Mouse (Mus musculus) hindbrain, embryonic 16.5 days (tissue): ENCODE results near the gene Ssbp4. TPM values are rescaled to one million over a fixed set of nuclear protein-coding genes. Genes with fewer than 3 reads are reported as not detected.
"Not testable (repeated sequence)": the region's sequence is repeated elsewhere in the genome, so short reads cannot be mapped to it uniquely, and the experiment has no call there.

Experiments used
- ATAC-seq: fragments of 200-750 bp; cut with Nextera tagmentation; 2 replicates; pipeline ENCODE4 v1.8.0; 2017; ENCODE audit warnings: moderate TSS enrichment, moderate library complexity
- H3K27ac ChIP-seq: fragments of 300-500 bp; sonication (generic); 2 replicates; pipeline ENCODE4 v1.5.1; 2014; ENCODE audit warnings: low read depth, mild to moderate bottlenecking, control low read depth, low read length, moderate library complexity
- H3K27me3 ChIP-seq: fragments of 300-500 bp; sonication (generic); replicated peaks from 2 replicates; pipeline ENCODE4 v1.6.1; 2014; ENCODE audit warnings: low read length; ENCODE audit not compliant: control insufficient read depth, insufficient read depth
- H3K36me3 ChIP-seq: fragments of 300-500 bp; sonication (generic); 2 replicates; pipeline ENCODE4 v1.6.1; 2014; ENCODE audit warnings: mild to moderate bottlenecking, low read length, moderate library complexity, mixed read lengths; ENCODE audit not compliant: control insufficient read depth, insufficient read depth
- H3K4me1 ChIP-seq: fragments of 300-500 bp; sonication (generic); 2 replicates; pipeline ENCODE4 v1.6.1; 2014; ENCODE audit warnings: low read depth, low read length; ENCODE audit not compliant: control insufficient read depth, insufficient read depth
- H3K4me2 ChIP-seq: fragments of 300-500 bp; sonication (generic); 2 replicates; pipeline ENCODE4 v1.6.1; 2014; ENCODE audit warnings: mild to moderate bottlenecking, low read length, control low read depth, moderate library complexity
- H3K4me3 ChIP-seq: fragments of 300-500 bp; sonication (generic); 2 replicates; pipeline ENCODE4 v1.5.1; 2014; ENCODE audit warnings: mild to moderate bottlenecking, low read length, control low read depth, moderate library complexity
- H3K9ac ChIP-seq: fragments of 300-500 bp; sonication (generic); 2 replicates; pipeline ENCODE4 v1.6.1; 2014; ENCODE audit warnings: low read depth, mild to moderate bottlenecking, control low read depth, low read length, moderate library complexity
- H3K9me3 ChIP-seq: fragments of 300-500 bp; sonication (generic); 2 replicates; pipeline ENCODE4 v1.6.1; 2014; ENCODE audit warnings: mild to moderate bottlenecking, low read length, moderate library complexity; ENCODE audit not compliant: control insufficient read depth
- WGBS: fragments of 180-500 bp; shearing (Covaris S2); extraction: QIAGEN DNeasy Blood & Tissue Kit; methylation state at CpG from one replicate; pipeline ENCODE4 v1.1.7; 2014; 5-methylcytosine and 5-hydroxymethylcytosine counted together
- polyA plus RNA-seq: library from polyadenylated mRNA; unstranded; fragments of >200 nt; fragmentation: Nextera tagmentation; extraction: Ambion mirVana; gene quantifications from 2 replicates; pipeline ENCODE4 v1.2.1, GENCODE M21; 2015

The Ssbp4 gene
- polyA plus RNA-seq, 1 experiment from 2014 or later: 148 TPM

DNA sequence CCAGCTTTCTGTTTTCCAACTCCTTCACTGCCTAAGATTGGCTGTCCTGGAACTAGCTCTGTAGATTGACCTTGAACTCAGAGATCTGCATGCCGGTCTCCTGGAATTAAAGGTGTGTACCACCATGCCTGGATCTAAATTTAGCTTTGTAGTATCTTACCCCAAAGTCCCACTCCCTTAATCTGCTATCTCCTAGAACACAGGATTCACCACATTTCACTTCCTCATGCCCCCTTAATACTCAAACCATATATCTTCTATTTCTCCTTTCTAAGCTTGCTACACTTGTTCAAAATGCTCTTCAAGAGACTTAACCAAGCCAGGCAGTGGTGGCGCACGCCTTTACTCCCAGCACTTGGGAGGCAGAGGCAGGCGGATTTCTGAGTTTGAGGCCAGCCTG, 20.7 kb downstream of the Ssbp4 start:
- WGBS: 93% methylated on average over 4 of the region's 4 CpGs
- H3K36me3 ChIP-seq: peaks cover 25% of the 10 kb centered on the region
- H3K9ac ChIP-seq: not testable (repeated sequence)

DNA sequence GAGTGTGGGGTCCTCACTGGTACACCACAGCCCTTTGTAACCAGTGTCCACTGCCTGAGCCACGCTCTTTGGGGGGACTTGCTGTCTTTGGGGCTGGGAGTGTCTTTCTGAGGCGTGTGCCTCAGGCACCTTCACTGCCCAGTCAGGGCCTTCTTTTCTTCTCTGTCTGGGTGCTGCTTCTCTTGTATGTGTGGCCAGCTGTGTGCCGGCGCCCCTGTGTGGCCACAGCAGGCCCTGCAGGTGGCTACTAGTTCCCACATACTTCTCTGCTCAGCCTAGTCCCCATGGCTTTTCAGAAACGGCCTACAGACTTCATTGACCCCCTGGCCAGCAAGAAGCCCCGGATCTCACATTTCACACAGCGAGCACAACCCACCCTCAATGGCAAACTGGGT, 23.4 kb downstream of the Ssbp4 start:
- H3K4me2 ChIP-seq: no peak overlapping the region
- no peaks in the 10 kb centered on the region for H3K27me3 ChIP-seq
- peak; percentile 50 for ATAC-seq
- H3K9ac ChIP-seq: no peak overlapping the region
- no peaks in the 10 kb centered on the region for H3K4me1 ChIP-seq
- no peaks in the 10 kb centered on the region for H3K9me3 ChIP-seq
- 39% methylated on average over 7 of the region's 7 CpGs for WGBS
- no peak overlapping the region for H3K27ac ChIP-seq
- no peak overlapping the region for H3K4me3 ChIP-seq
- peaks cover 31% of the 10 kb centered on the region for H3K36me3 ChIP-seq

More for the DNA sequence above, 20.7 kb downstream of the Ssbp4 start:
- not testable (repeated sequence) for H3K4me3 ChIP-seq, H3K27me3 ChIP-seq, H3K9me3 ChIP-seq, H3K4me2 ChIP-seq, H3K4me1 ChIP-seq, ATAC-seq, H3K27ac ChIP-seq

DNA sequence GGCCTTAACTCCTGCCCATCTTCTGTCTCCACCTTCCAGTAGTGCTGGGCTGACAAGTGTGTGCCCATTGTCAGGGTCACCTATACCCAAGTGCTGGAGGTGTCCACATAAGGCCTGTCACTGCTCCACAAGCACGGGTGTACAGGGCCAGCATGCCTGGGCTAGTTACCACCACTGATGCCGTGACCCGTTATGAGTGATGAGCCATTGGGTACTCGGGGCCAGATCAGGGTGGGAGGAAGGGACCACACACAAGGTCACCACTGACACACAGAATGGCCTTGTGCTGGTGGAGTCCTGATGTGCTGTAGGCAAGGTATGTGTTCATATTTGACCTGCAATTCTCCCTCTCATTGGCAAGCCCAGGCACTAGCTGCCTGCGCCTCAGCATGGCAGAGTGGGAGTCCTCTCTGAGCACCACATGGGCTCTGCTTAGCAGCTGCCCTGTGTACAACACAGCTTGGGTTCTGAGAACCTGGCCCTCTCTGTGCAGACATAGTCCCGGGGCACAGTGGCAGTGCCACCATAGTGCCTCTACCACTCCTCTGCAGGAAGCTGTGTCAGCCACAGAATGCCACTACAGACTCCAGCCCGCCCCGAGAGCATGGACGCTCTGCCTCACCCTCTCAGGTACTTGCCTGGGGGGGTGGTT, 23.9 kb downstream of the Ssbp4 start:
- ATAC-seq: peak; percentile 34
- WGBS: 90% methylated on average over 6 of the region's 9 CpGs
- H3K4me1 ChIP-seq: no peaks in the 10 kb centered on the region
- H3K9ac ChIP-seq: no peak overlapping the region
- no peaks in the 10 kb centered on the region for H3K27me3 ChIP-seq
- H3K4me2 ChIP-seq: no peak overlapping the region
- H3K36me3 ChIP-seq: peaks cover 34% of the 10 kb centered on the region
- no peak overlapping the region for H3K27ac ChIP-seq
- H3K9me3 ChIP-seq: no peaks in the 10 kb centered on the region
- no peak overlapping the region for H3K4me3 ChIP-seq

DNA sequence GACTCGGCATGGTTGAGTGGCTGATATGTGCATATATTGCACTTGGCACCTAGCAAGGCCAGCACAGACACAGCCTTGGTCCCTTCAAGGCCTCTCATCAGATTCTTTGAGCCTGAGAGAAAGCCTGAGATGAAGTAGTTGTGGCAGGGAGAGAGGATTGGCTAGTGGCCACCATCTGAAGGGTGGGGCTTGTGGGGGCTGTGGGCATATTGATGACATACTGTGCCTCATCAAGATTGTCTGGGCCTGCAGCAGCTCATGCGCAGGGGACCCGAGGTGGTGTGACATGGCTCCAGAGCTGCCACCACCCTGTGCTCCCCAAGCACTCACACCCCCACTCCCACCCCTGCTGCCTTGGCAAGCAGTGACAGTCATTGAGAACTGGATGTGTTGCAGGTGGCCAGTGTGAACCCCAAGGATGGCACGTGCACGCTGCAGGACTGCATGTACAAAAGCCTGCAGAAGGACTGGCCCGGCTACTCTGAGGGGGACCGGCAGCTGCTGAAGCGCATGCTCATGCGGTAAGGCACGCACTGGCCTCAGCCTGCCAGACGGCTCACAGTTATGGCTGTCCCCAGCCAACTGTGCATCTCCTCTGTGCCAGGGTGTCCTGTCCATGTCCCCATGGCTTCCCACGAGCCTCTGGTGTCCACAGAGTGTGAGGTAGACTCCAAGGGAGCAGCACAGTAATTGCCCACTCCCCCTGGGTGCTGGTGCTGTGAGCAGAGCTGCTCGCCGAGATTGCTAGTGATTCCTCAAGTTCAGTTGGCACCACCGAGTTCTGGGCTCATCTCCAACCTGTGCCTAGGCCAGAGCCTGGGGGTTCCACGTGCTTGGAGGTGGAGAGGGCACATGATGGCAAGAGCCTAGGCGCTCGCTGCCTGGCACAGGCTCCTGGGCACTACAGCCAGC, 24.9 kb downstream of the Ssbp4 start:
- peak; percentile 35 for ATAC-seq
- Histone ChIP-seq H3K9ac (no peak overlapping the region), H3K36me3 (peaks cover 38% of the 10 kb centered on the region), H3K4me2 (no peak overlapping the region), H3K4me3 (no peak overlapping the region), H3K9me3 (no peaks in the 10 kb centered on the region), H3K27me3 (no peaks in the 10 kb centered on the region), H3K27ac (no peak overlapping the region; the same call in 1 of the 2 replicates), H3K4me1 (no peaks in the 10 kb centered on the region)
- 84% methylated on average over 18 of the region's 18 CpGs for WGBS

DNA sequence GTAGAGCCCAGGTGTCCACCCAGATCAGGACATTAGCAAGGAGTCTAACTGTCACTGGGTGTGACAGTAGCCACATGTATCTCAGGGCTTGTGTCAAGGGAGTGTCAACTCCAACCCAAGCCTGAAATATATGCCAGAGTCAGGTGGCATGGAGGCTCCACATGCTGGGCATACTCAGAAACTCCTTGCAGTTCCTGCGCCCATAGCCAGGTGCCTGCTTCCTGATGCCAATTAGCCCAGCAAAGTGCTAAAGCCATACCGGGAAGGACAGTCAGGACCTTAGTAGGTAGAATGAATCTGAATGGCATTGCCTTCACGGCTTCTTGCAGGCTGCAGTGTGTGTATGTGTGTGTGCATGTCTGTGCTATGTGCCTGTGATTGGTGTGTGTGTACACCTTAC, 31.5 kb downstream of the Ssbp4 start:
- peaks cover 28% of the 10 kb centered on the region for H3K36me3 ChIP-seq

DNA sequence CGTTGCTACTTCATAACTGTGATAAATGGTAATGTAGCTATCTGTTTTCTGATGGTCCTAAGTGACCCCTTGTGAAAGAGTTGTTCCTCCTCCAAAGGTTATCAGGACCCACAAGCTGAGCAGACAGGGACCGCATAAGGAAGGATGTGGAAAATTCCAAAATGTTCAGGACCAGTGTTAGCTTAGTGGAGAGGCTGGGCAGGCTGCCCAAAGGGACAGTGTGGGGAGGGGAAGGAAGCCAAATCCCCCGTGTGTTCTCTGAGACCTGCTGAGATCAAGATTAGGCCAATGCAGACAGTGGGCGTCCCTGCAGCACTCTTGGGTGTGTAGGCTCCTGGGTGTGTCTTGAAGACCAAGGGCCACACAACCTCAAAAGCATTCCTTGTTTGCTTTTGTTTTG, 33.8 kb downstream of the Ssbp4 start:
- Histone ChIP-seq H3K9me3 (no peaks in the 10 kb centered on the region), H3K4me1 (no peaks in the 10 kb centered on the region; the same call in 1 of the 2 replicates), H3K27me3 (no peaks in the 10 kb centered on the region), H3K27ac (no peak overlapping the region), H3K36me3 (peaks cover 16% of the 10 kb centered on the region), H3K9ac (no peak overlapping the region), H3K4me2 (no peak overlapping the region), H3K4me3 (no peak overlapping the region)
- ATAC-seq: no peak
- 76% methylated on average over 4 of the region's 4 CpGs for WGBS

More for the DNA sequence above, 31.5 kb downstream of the Ssbp4 start:
- Histone ChIP-seq H3K4me3 (no peak overlapping the region), H3K9me3 (no peaks in the 10 kb centered on the region), H3K27ac (no peak overlapping the region), H3K27me3 (no peaks in the 10 kb centered on the region), H3K9ac (no peak overlapping the region), H3K4me2 (no peak overlapping the region), H3K4me1 (no peaks in the 10 kb centered on the region)
- no peak for ATAC-seq
- 87% methylated on average over 3 of the region's 3 CpGs for WGBS

DNA sequence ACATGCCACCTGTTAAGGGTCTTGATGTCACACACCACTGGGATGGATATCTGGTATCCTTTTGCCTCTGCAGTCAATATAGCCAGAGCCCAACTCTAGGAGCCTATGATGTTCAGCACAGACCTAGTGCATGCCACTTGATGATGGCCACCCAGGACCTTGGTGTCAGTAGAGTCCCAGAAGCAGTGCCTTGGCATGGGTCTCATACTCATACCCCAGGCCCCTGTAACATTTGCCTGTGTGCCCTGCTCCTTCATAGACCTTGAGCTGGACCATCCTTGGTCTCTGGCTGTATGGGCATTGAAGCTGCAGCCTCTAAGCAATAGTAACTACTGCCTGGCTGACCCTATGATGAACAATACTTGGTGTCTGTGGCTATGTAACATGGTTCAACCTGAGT, 34.4 kb downstream of the Ssbp4 start:
- H3K27me3 ChIP-seq: no peaks in the 10 kb centered on the region
- no peaks in the 10 kb centered on the region; the same call in 1 of the 2 replicates for H3K4me1 ChIP-seq
- H3K4me3 ChIP-seq: no peak overlapping the region
- no peak overlapping the region for H3K9ac ChIP-seq
- no peak overlapping the region for H3K4me2 ChIP-seq
- no peaks in the 10 kb centered on the region for H3K9me3 ChIP-seq
- no peak for ATAC-seq
- peaks cover 15% of the 10 kb centered on the region for H3K36me3 ChIP-seq
- H3K27ac ChIP-seq: no peak overlapping the region

DNA sequence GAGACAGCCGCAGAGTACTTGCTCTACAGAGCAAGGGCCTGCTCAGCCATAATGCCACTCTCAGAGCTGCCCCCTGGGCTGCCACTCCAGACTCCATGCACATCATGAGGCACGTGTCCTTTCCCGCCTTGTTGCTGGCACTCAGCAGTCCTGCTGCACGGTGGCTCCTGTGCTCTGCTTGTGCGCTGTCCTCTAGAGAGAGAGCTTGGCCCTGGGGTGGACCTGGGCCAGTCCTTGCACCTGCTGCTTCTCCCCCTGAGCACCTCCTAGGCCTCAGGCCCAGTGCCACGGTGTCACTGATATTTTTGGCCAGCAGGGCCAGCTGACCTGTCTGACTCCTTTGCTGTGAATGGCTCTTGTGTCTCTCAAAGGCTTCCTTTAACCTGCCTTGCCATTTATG, 37.7 kb downstream of the Ssbp4 start:
- H3K9ac ChIP-seq: no peak overlapping the region
- ATAC-seq: no peak
- 82% methylated on average over 6 of the region's 6 CpGs for WGBS

DNA sequence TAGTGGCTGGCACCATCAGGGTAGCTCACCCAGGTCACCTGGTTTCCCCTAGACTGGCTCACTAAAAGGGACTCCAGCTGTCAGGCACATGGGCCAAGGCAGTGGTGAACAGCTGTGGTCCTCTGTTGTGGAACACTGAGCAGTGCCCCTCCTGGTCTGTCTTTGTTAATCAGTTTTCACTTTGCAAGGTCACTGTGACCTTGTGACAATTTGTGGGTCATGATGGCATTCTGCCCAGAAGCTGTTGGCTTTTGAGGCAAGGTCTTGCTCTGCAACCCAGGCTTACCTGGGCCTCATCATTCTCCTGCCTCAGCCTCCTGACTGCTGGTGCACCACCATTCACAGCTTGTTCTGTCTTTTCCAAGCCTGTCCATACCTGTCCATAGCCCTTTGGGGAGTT, 38.3 kb downstream of the Ssbp4 start:
- peaks cover 6% of the 10 kb centered on the region; the same call in 1 of the 2 replicates for H3K36me3 ChIP-seq
- no peaks in the 10 kb centered on the region for H3K9me3 ChIP-seq
- H3K27me3 ChIP-seq: no peaks in the 10 kb centered on the region
- no peak overlapping the region for H3K9ac ChIP-seq
- no peak overlapping the region; the same call in 1 of the 2 replicates for H3K27ac ChIP-seq
- no peaks in the 10 kb centered on the region; the same call in none of the 2 replicates for H3K4me1 ChIP-seq
- ATAC-seq: no peak
- H3K4me2 ChIP-seq: no peak overlapping the region
- H3K4me3 ChIP-seq: no peak overlapping the region

More for the DNA sequence above, 37.7 kb downstream of the Ssbp4 start:
- H3K36me3 ChIP-seq: peaks cover 7% of the 10 kb centered on the region; the same call in 1 of the 2 replicates
- no peaks in the 10 kb centered on the region for H3K27me3 ChIP-seq
- H3K4me2 ChIP-seq: no peak overlapping the region
- peak overlapping the region; percentile 7; the same call in 1 of the 2 replicates for H3K27ac ChIP-seq
- H3K4me1 ChIP-seq: no peaks in the 10 kb centered on the region; the same call in 1 of the 2 replicates
- no peaks in the 10 kb centered on the region for H3K9me3 ChIP-seq
- H3K4me3 ChIP-seq: no peak overlapping the region
